Mouse (Mus musculus): ENCODE data around the gene Ash1l. TPM values are rescaled to one million over a fixed set of nuclear protein-coding genes. Genes with fewer than 3 reads are reported as not detected.

Ash1l gene
- polyA plus RNA-seq (2012; rRNA removed), result 1.7 and 3.9 TPM in 2 replicates

- Histone ChIP-seq H3K27me3 (ENCODE audit: control insufficient read depth, insufficient read depth, low read length) (no peaks in the 10 kb centered on the region), H3K4me1 (ENCODE audit: control insufficient read depth, insufficient read depth, insufficient read length, low read length) (no peaks in the 10 kb centered on the region), H3K27ac (ENCODE audit: insufficient read depth, low read depth, low read length) (peak within 1 kb of the TSS; percentile 98), H3K36me3 (ENCODE audit: control insufficient read depth, insufficient read depth, low read length) (no peaks in the 10 kb centered on the region), H3K4me3 (ENCODE audit: low read depth, low read length) (peak within 1 kb of the TSS; percentile 88)
- TF ChIP-seq CTCF (IDR thresholded peaks at IDR 0.05; ENCODE audit: extremely low read depth, insufficient read length, insufficient replicate concordance, low read depth, low read length) (peak; percentile 27; the same call in 1 of the 2 replicates), POLR2A (IDR thresholded peaks at IDR 0.05; ENCODE audit: low read depth, low read length) (peak; percentile 51; the same call in 1 of the 2 replicates)
- 1% methylated on average over 40 of the region's 64 CpGs for WGBS
These were observed at the start of gene Ash1l, which contains the start of gene Dap3 for GRCm38 (mm10) chr3:88950576-88951326. TSS of gene Ash1l (plus strand) at chr3:88950622. TSS of gene Dap3 (minus strand) at chr3:88951181.

GRCm38 (mm10) chr3:88904803-88905202 is 45.6 kb upstream of the Ash1l start:
- no peak overlapping the region for H3K4me3 ChIP-seq (ENCODE audit: low read depth, low read length)
- H3K27ac ChIP-seq (ENCODE audit: insufficient read depth, low read depth, low read length), result no peak overlapping the region
- peaks cover 68% of the 10 kb centered on the region for H3K36me3 ChIP-seq (ENCODE audit: control insufficient read depth, insufficient read depth, low read length)
- H3K27me3 ChIP-seq (ENCODE audit: control insufficient read depth, insufficient read depth, low read length), result no peaks in the 10 kb centered on the region
- WGBS, result 87% methylated on average over 3 of the region's 3 CpGs
- no peaks in the 10 kb centered on the region for H3K4me1 ChIP-seq (ENCODE audit: control insufficient read depth, insufficient read depth, insufficient read length, low read length)
- no peak for TF ChIP-seq CTCF (IDR thresholded peaks at IDR 0.05; ENCODE audit: extremely low read depth, insufficient read length, insufficient replicate concordance, low read depth, low read length)
- TF ChIP-seq POLR2A (IDR thresholded peaks at IDR 0.05; ENCODE audit: low read depth, low read length), result no peak

- no peaks in the 10 kb centered on the region for H3K27me3 ChIP-seq (ENCODE audit: control insufficient read depth, insufficient read depth, low read length)
- peaks cover 71% of the 10 kb centered on the region for H3K36me3 ChIP-seq (ENCODE audit: control insufficient read depth, insufficient read depth, low read length)
- no peak overlapping the region for H3K4me3 ChIP-seq (ENCODE audit: low read depth, low read length)
- TF ChIP-seq CTCF (IDR thresholded peaks at IDR 0.05; ENCODE audit: extremely low read depth, insufficient read length, insufficient replicate concordance, low read depth, low read length), result no peak
- TF ChIP-seq POLR2A (IDR thresholded peaks at IDR 0.05; ENCODE audit: low read depth, low read length), result no peak
- no peaks in the 10 kb centered on the region for H3K4me1 ChIP-seq (ENCODE audit: control insufficient read depth, insufficient read depth, insufficient read length, low read length)
- no peak overlapping the region for H3K27ac ChIP-seq (ENCODE audit: insufficient read depth, low read depth, low read length)
- WGBS, result 82% methylated on average over 6 of the region's 6 CpGs
These were observed 45.2 kb upstream of the Ash1l start for GRCm38 (mm10) chr3:88905209-88905608.

DNA sequence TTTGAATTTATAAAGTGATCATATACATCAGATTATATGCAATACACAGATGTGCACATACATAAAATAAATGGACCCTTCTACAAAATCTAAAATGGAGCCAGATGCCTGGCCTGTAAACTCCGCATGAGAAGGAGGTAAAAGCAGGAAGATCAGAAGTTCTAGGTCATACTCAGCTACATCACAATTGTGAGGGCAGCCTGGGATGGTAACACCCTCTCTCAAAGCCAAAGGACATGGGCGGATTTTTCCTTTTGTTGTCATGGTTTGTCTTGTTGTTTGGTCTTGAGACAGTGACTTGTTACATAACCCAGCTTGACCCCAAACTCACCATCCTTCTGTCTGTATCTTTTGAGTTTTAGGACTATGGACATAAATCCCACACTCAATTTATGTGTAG is 44.7 kb upstream of the Ash1l start:
- Histone ChIP-seq H3K4me3 (ENCODE audit: low read depth, low read length) (no peak overlapping the region), H3K36me3 (ENCODE audit: control insufficient read depth, insufficient read depth, low read length) (peaks cover 73% of the 10 kb centered on the region), H3K4me1 (ENCODE audit: control insufficient read depth, insufficient read depth, insufficient read length, low read length) (no peaks in the 10 kb centered on the region), H3K27ac (ENCODE audit: insufficient read depth, low read depth, low read length) (no peak overlapping the region), H3K27me3 (ENCODE audit: control insufficient read depth, insufficient read depth, low read length) (no peaks in the 10 kb centered on the region)
- TF ChIP-seq POLR2A (IDR thresholded peaks at IDR 0.05; ENCODE audit: low read depth, low read length), result no peak
- no peak for TF ChIP-seq CTCF (IDR thresholded peaks at IDR 0.05; ENCODE audit: extremely low read depth, insufficient read length, insufficient replicate concordance, low read depth, low read length)
- 96% methylated on average over 2 of the region's 2 CpGs for whole genome bisulfite sequencing

DNA sequence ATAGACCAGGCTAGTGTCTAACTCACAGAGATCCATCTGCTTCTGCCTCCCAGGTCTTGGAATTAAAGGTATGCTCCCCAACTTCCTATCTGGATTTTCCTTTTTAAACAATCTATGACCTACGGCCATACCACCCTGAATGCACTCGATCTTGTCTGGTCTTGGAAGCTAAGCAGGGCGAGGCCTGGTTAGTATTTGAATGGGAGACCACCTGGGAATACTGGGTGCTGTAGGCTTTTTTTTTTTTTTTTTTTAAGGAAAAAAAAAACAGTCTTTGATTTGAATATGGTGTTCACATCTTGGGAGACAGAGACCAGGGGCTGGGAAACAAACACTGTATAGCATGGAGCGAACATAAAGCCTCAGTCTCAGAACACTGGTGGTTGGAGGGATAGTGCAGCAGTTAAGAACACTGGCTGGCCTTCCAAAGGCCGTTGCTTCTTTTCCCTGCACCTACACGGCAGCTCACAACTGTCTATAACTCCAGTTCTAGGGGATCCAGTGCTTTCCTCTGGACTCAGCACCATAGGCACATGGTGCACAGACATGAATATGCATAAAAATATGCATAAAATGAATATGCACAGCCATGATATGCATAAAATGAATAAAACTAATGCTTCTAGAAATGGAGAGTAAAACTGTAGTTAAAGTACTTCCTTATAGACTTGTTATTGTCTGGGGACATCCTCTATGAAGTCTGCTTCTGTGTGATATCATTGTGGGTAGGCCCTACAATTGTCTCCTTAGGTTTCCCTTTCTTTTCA is 43.8 kb upstream of the Ash1l start:
- Histone ChIP-seq H3K36me3 (ENCODE audit: control insufficient read depth, insufficient read depth, low read length) (peaks cover 70% of the 10 kb centered on the region), H3K27me3 (ENCODE audit: control insufficient read depth, insufficient read depth, low read length) (no peaks in the 10 kb centered on the region), H3K4me1 (ENCODE audit: control insufficient read depth, insufficient read depth, insufficient read length, low read length) (no peaks in the 10 kb centered on the region), H3K4me3 (ENCODE audit: low read depth, low read length) (no peak overlapping the region), H3K27ac (ENCODE audit: insufficient read depth, low read depth, low read length) (no peak overlapping the region)
- TF ChIP-seq CTCF (IDR thresholded peaks at IDR 0.05; ENCODE audit: extremely low read depth, insufficient read length, insufficient replicate concordance, low read depth, low read length) (no peak), POLR2A (IDR thresholded peaks at IDR 0.05; ENCODE audit: low read depth, low read length) (no peak)
- WGBS, result 85% methylated on average over 6 of the region's 6 CpGs

DNA sequence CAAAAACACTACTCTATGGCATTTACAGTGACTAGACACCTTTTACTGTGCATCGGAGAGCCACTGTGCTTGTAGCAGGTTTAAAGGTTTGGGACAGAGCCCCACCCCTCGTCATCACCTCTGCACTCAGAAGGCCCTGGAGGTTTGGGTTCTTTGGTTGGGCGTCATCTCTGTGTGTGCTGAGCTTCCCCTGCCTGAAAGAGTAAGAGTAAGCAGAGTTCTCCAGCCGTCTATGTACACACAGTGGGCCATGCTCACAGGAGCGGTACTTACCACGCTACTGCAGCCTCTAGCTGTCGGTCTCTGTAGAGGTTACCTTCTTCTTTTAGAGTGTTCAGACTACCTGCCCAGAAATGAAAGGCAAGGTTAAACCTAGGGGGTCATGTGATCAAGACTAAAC is 37.8 kb upstream of the Ash1l start:
- H3K27ac ChIP-seq (ENCODE audit: insufficient read depth, low read depth, low read length), result no peak overlapping the region
- TF ChIP-seq CTCF (IDR thresholded peaks at IDR 0.05; ENCODE audit: extremely low read depth, insufficient read length, insufficient replicate concordance, low read depth, low read length), result no peak
- TF ChIP-seq POLR2A (IDR thresholded peaks at IDR 0.05; ENCODE audit: low read depth, low read length), result no peak
- H3K27me3 ChIP-seq (ENCODE audit: control insufficient read depth, insufficient read depth, low read length), result no peaks in the 10 kb centered on the region
- peaks cover 28% of the 10 kb centered on the region for H3K36me3 ChIP-seq (ENCODE audit: control insufficient read depth, insufficient read depth, low read length)
- no peak overlapping the region for H3K4me3 ChIP-seq (ENCODE audit: low read depth, low read length)
- H3K4me1 ChIP-seq (ENCODE audit: control insufficient read depth, insufficient read depth, insufficient read length, low read length), result no peaks in the 10 kb centered on the region; the same call in 1 of the 2 replicates
- WGBS, result 98% methylated on average over 7 of the region's 7 CpGs
